Mouse (Mus musculus) midbrain, embryonic 12.5 days (tissue): ENCODE measurements around the gene Vmn1r65. TPM values are rescaled to one million over a fixed set of nuclear protein-coding genes. Genes with fewer than 3 reads are reported as not detected.
"Not testable (repeated sequence)": the region's sequence is repeated elsewhere in the genome, so short reads cannot be mapped to it uniquely, and the experiment has no call there.

ENCODE experiments used
- ATAC-seq: fragments of 200-750 bp; cut with Nextera tagmentation; 2 replicates; pipeline ENCODE4 v1.8.0; 2017; ENCODE audit warnings: low read depth, moderate TSS enrichment, moderate library complexity; ENCODE audit not compliant: low FRiP score
- H3K27ac ChIP-seq: fragments of 300-500 bp; sonication (generic); replicated peaks from 2 replicates; pipeline ENCODE4 v1.5.1; 2016; ENCODE audit warnings: mild to moderate bottlenecking
- H3K27me3 ChIP-seq: fragments of 300-500 bp; sonication (generic); 2 replicates; pipeline ENCODE4 v1.6.1; 2016; ENCODE audit warnings: mild to moderate bottlenecking
- H3K36me3 ChIP-seq: fragments of 300-500 bp; sonication (generic); 2 replicates; pipeline ENCODE4 v1.6.1; 2016
- H3K4me1 ChIP-seq: fragments of 300-500 bp; sonication (generic); 2 replicates; pipeline ENCODE4 v1.6.1; 2016
- H3K4me2 ChIP-seq: fragments of 300-500 bp; sonication (generic); replicated peaks from 2 replicates; pipeline ENCODE4 v1.6.1; 2016; ENCODE audit warnings: mild to moderate bottlenecking, moderate library complexity
- H3K4me3 ChIP-seq: fragments of 300-500 bp; sonication (generic); 2 replicates; pipeline ENCODE4 v1.5.1; 2016; ENCODE audit warnings: mild to moderate bottlenecking
- H3K9ac ChIP-seq: fragments of 300-500 bp; sonication (generic); replicated peaks from 2 replicates; pipeline ENCODE4 v1.6.1; 2016; ENCODE audit warnings: mild to moderate bottlenecking, moderate library complexity
- H3K9me3 ChIP-seq: fragments of 300-500 bp; sonication (generic); 2 replicates; pipeline ENCODE4 v1.6.1; 2016; ENCODE audit warnings: mild to moderate bottlenecking
- WGBS: fragments of 180-500 bp; shearing (Covaris S2); methylation state at CpG from one replicate; pipeline ENCODE4 v1.1.7; 2016; 5-methylcytosine and 5-hydroxymethylcytosine counted together
- polyA plus RNA-seq: library from polyadenylated mRNA; unstranded; fragments of >200 nt; fragmentation: Nextera tagmentation; extraction: Ambion mirVana; gene quantifications from 2 replicates; pipeline ENCODE4 v1.2.1, GENCODE M21; 2016

Vmn1r65 gene
- not detected in 2 replicates for polyA plus RNA-seq

- H3K9me3 ChIP-seq, result peaks cover 38% of the 10 kb centered on the region
Measured at GRCm38 (mm10) chr7:6010910-6011309, at the start of gene Vmn1r65. Gene Vmn1r65, minus strand, starts transcription at chr7:6011010.

GRCm38 (mm10) chr7:6044861-6045260 lies 34.1 kb upstream of the Vmn1r65 start, which contains the start of gene Nlrp4c:
Gene Nlrp4c, plus strand, starts transcription at chr7:6045161.
- H3K4me2 ChIP-seq, result no peak within 1 kb of the TSS
- H3K9me3 ChIP-seq, result peaks cover 16% of the 10 kb centered on the region
- no peaks in the 10 kb centered on the region for H3K36me3 ChIP-seq
- H3K4me1 ChIP-seq, result no peaks in the 10 kb centered on the region
- no peak within 1 kb of the TSS for H3K9ac ChIP-seq
- ATAC-seq, result no peak
- no peaks in the 10 kb centered on the region for H3K27me3 ChIP-seq
- WGBS, result 83% methylated on average over 11 of the region's 11 CpGs
- H3K4me3 ChIP-seq, result no peak within 1 kb of the TSS
- H3K27ac ChIP-seq, result no peak within 1 kb of the TSS

More at GRCm38 (mm10) chr7:6010910-6011309, at the start of gene Vmn1r65:
- H3K27me3 ChIP-seq, result no peaks in the 10 kb centered on the region
- no peak for ATAC-seq
- H3K36me3 ChIP-seq, result no peaks in the 10 kb centered on the region
- H3K9ac ChIP-seq, result no peak within 1 kb of the TSS
- no peak within 1 kb of the TSS for H3K4me2 ChIP-seq
- H3K27ac ChIP-seq, result no peak within 1 kb of the TSS
- 92% methylated on average over 1 of the region's 1 CpGs for WGBS
- no peaks in the 10 kb centered on the region for H3K4me1 ChIP-seq
- H3K4me3 ChIP-seq, result no peak within 1 kb of the TSS

GRCm38 (mm10) chr7:5982426-5982825 lies 28.4 kb downstream of the Vmn1r65 start:
- not testable (repeated sequence) for H3K4me3 ChIP-seq, H3K36me3 ChIP-seq, ATAC-seq, H3K27me3 ChIP-seq, H3K27ac ChIP-seq, H3K4me2 ChIP-seq, H3K4me1 ChIP-seq, H3K9ac ChIP-seq
- 89% methylated on average over 4 of the region's 4 CpGs for WGBS
- H3K9me3 ChIP-seq, result peaks cover 36% of the 10 kb centered on the region

GRCm38 (mm10) chr7:5972546-5972945 lies 38.3 kb downstream of the Vmn1r65 start:
- not testable (repeated sequence) for H3K4me3 ChIP-seq, H3K36me3 ChIP-seq, ATAC-seq, H3K4me2 ChIP-seq, H3K9me3 ChIP-seq, H3K27ac ChIP-seq, H3K27me3 ChIP-seq, H3K4me1 ChIP-seq, H3K9ac ChIP-seq
- 72% methylated on average over 2 of the region's 2 CpGs for WGBS

Other genes starting within 250 kb of the Vmn1r65 start
- not detected in 2 replicates for gene Vmn1r63, start 205.6 kb downstream of the Vmn1r65 start, polyA plus RNA-seq
- gene Vmn1r64, start 126.5 kb downstream of the Vmn1r65 start, polyA plus RNA-seq, result not detected in 2 replicates
- not detected in 2 replicates for gene Nlrp4c, start 34.2 kb upstream of the Vmn1r65 start, polyA plus RNA-seq
- 33.1 and 33.4 TPM in 2 replicates for gene Zfp787, start 145.0 kb upstream of the Vmn1r65 start, polyA plus RNA-seq
- 87.1 and 88.4 TPM in 2 replicates for gene Zfp444, start 161.2 kb upstream of the Vmn1r65 start, polyA plus RNA-seq
- gene Galp, start 186.1 kb upstream of the Vmn1r65 start, polyA plus RNA-seq, result not detected in 2 replicates
- not detected in 2 replicates for gene Zscan5b, start 211.3 kb upstream of the Vmn1r65 start, polyA plus RNA-seq
- gene Epp13, start 241.7 kb upstream of the Vmn1r65 start, polyA plus RNA-seq, result not detected in 2 replicates